Comparison of ENCODE assay signal across 9 mouse cellular contexts in genomic region chr5:122091070-122091469, GRCm38 (mm10). TPM values are rescaled to one million over a fixed set of nuclear protein-coding genes. Genes with fewer than 3 reads are reported as not detected.
DNase-seq lines count a peak whose midpoint lies in the region; ATAC-seq lines count a peak whose summit lies in the region.
"Had no signal": no experiment of that assay in that cellular context is flagged by ENCODE, and none has a peak within 500 bp of the region (broad histone marks: within the 10 kb centered on the region; RNA-seq: fewer than 3 reads in every experiment).

No protein-coding gene starts in this region.

- ATAC-seq in embryonic facial prominence, embryonic 11.5 days (replicated peaks; ENCODE audit: insufficient number of reproducible peaks, low FRiP score, low TSS enrichment, low read depth), result no peak
- peak; percentile 88 for ATAC-seq in megakaryocyte progenitor cell, adult 5-6 weeks (replicated peaks; ENCODE audit: poor library complexity)
- 0 out of 2 replicates have a peak, but pooled peaks have one; percentile 65 for ATAC-seq in stomach, embryonic 14.5 days (ENCODE audit: insufficient number of reproducible peaks, insufficient read depth, low FRiP score, low read depth)

- no peak overlapping the region for H3K9ac ChIP-seq in embryonic facial prominence, embryonic 11.5 days (replicated peaks; ENCODE audit: low read length)
- H3K9ac ChIP-seq in stomach, embryonic 14.5 days (replicated peaks; ENCODE audit: low read depth, low read length), result no peak overlapping the region
- H3K9ac ChIP-seq: liver, embryonic 15.5 days had no signal

- no peaks in the 10 kb centered on the region for H3K36me3 ChIP-seq in embryonic facial prominence, embryonic 11.5 days (replicated peaks; ENCODE audit: control insufficient read depth, insufficient read depth, low read depth, low read length)
- H3K36me3 ChIP-seq in stomach, embryonic 14.5 days (ENCODE audit: control insufficient read depth, insufficient read depth, low read length), result no peaks in the 10 kb centered on the region
- H3K36me3 ChIP-seq: liver, embryonic 15.5 days had no signal

- no peak overlapping the region for H3K4me2 ChIP-seq in embryonic facial prominence, embryonic 11.5 days (ENCODE audit: low read depth, low read length)
- no peak overlapping the region for H3K4me2 ChIP-seq in stomach, embryonic 14.5 days (replicated peaks; ENCODE audit: low read depth, low read length)
- H3K4me2 ChIP-seq: liver, embryonic 15.5 days had no signal

- no peaks in the 10 kb centered on the region for H3K9me3 ChIP-seq in embryonic facial prominence, embryonic 11.5 days (replicated peaks; ENCODE audit: control insufficient read depth, low read length)
- no peaks in the 10 kb centered on the region for H3K9me3 ChIP-seq in stomach, embryonic 14.5 days (ENCODE audit: control insufficient read depth, low read depth, low read length)
- H3K9me3 ChIP-seq: liver, embryonic 15.5 days had no signal

- no peaks in the 10 kb centered on the region for H3K27me3 ChIP-seq in embryonic facial prominence, embryonic 11.5 days (ENCODE audit: control insufficient read depth, insufficient read depth, low read length)
- no peaks in the 10 kb centered on the region for H3K27me3 ChIP-seq in stomach, embryonic 14.5 days (ENCODE audit: control insufficient read depth, insufficient read depth, low read length)
- H3K27me3 ChIP-seq: liver, embryonic 15.5 days had no signal

- 16% methylated on average over 15 of the region's 15 CpGs for WGBS in embryonic facial prominence, embryonic 11.5 days
- WGBS in stomach, embryonic 14.5 days, result 16% methylated on average over 15 of the region's 15 CpGs

- H3K27ac ChIP-seq in embryonic facial prominence, embryonic 11.5 days (replicated peaks; ENCODE audit: low read depth, low read length), result no peak overlapping the region
- no peak overlapping the region for H3K27ac ChIP-seq in stomach, embryonic 14.5 days (ENCODE audit: low read length)
- H3K27ac ChIP-seq: liver, embryonic 15.5 days had no signal

- no peak overlapping the region for H3K4me3 ChIP-seq in embryonic facial prominence, embryonic 11.5 days (ENCODE audit: low read depth, low read length)
- H3K4me3 ChIP-seq in stomach, embryonic 14.5 days (ENCODE audit: low read depth, low read length), result no peak overlapping the region
- H3K4me3 ChIP-seq: liver, embryonic 15.5 days had no signal

- peak; percentile 49 for DNase-seq in gastrocnemius, postnatal 14 days
- DNase-seq in gastrocnemius, adult 8-10 months (ENCODE audit: low spot score in 2 of 2), result no peak
- peak; percentile 4 to 23 for DNase-seq in urinary bladder, postnatal 36 days (ENCODE audit: low spot score in 2 of 2)
- no peak for DNase-seq in urinary bladder, postnatal 4 days (ENCODE audit: low spot score in 2 of 2)
- DNase-seq in embryonic facial prominence, embryonic 11.5 days (ENCODE audit: low spot score), result peak; percentile 81
- DNase-seq in kidney, adult 9 months, result peak; percentile 25

- no peaks in the 10 kb centered on the region for H3K4me1 ChIP-seq in embryonic facial prominence, embryonic 11.5 days (ENCODE audit: control insufficient read depth, insufficient read depth, low read length)
- H3K4me1 ChIP-seq in stomach, embryonic 14.5 days (ENCODE audit: control insufficient read depth, insufficient read depth, low read length), result no peaks in the 10 kb centered on the region
- H3K4me1 ChIP-seq: liver, embryonic 15.5 days had no signal

- intact Hi-C loops in gastrocnemius, postnatal 14 days (cut with DNase I; ENCODE audit: low total_unique reads), result loop anchor here (5.0 kb wide), 1 partner anchor 44 kb away; no protein-coding TSS in a partner anchor

RNA-seq across cellular contexts. Expression of gene Myl2, which starts 9.7 kb away (rescaled TPM):
- 1,000 to 10,000 TPM in 1 of 2 experiments, 100 to 1,000 TPM in 1; 675 to 1,272 TPM for total RNA-seq in gastrocnemius, postnatal 14 days (2021)
- 1,000 to 10,000 TPM in 1 of 4 experiments, 100 to 1,000 TPM in 3; 818 to 1,021 (median 841) TPM for total RNA-seq in gastrocnemius, adult 8-10 months (2022)
- polyA plus RNA-seq in embryonic facial prominence, embryonic 11.5 days (2014; fragmentation: Nextera tagmentation; extraction: Ambion mirVana), result 14.5 and 37.6 TPM in 2 replicates
- not detected in 2 replicates for total RNA-seq in megakaryocyte progenitor cell, adult 5-6 weeks (2015)
- total RNA-seq in megakaryocyte progenitor cell, adult 5-6 weeks (2017), result not detected in 2 replicates
- polyA plus RNA-seq in stomach, embryonic 14.5 days (2014; fragmentation: Nextera tagmentation; extraction: Ambion mirVana), result 1.7 and 2.3 TPM in 2 replicates

RNA-seq across cellular contexts. Expression of gene Cux2, which starts 41.2 kb away (rescaled TPM):
- 1 to 10 TPM; 1.1 to 1.6 TPM for total RNA-seq in gastrocnemius, postnatal 14 days (2021)
- 1 to 10 TPM; 1.8 to 3.4 (median 2.3) TPM for total RNA-seq in gastrocnemius, adult 8-10 months (2022)
- 4.5 and 6.2 TPM in 2 replicates for polyA plus RNA-seq in embryonic facial prominence, embryonic 11.5 days (2014; fragmentation: Nextera tagmentation; extraction: Ambion mirVana)
- total RNA-seq in megakaryocyte progenitor cell, adult 5-6 weeks (2015), result 0.07 and 0.76 TPM in 2 replicates
- 1.1 TPM in 1 of 2 replicates, not detected in the other for total RNA-seq in megakaryocyte progenitor cell, adult 5-6 weeks (2017)
- polyA plus RNA-seq in stomach, embryonic 14.5 days (2014; fragmentation: Nextera tagmentation; extraction: Ambion mirVana), result 9.0 and 9.6 TPM in 2 replicates

RNA-seq across cellular contexts. Expression of gene Ccdc63, which starts 49.6 kb away (rescaled TPM):
- not detected for total RNA-seq in gastrocnemius, postnatal 14 days (2021)
- total RNA-seq in gastrocnemius, adult 8-10 months (2022), result under 1 TPM in 1 of 4 experiments, not detected in 3; 0.13 TPM
- not detected in 2 replicates for polyA plus RNA-seq in embryonic facial prominence, embryonic 11.5 days (2014; fragmentation: Nextera tagmentation; extraction: Ambion mirVana)
- total RNA-seq in megakaryocyte progenitor cell, adult 5-6 weeks (2015), result 0.51 and 0.52 TPM in 2 replicates
- total RNA-seq in megakaryocyte progenitor cell, adult 5-6 weeks (2017), result 1.5 and 3.5 TPM in 2 replicates
- not detected in 2 replicates for polyA plus RNA-seq in stomach, embryonic 14.5 days (2014; fragmentation: Nextera tagmentation; extraction: Ambion mirVana)

Comparison
In these comparisons a context has a peak if more than half of its experiments do, and no peak if none do; other contexts are left out.
1. DNase-seq: peak in gastrocnemius, postnatal 14 days (single experiment), urinary bladder, postnatal 36 days (2 of 2), embryonic facial prominence, embryonic 11.5 days (single experiment) and kidney, adult 9 months (single experiment); none in gastrocnemius, adult 8-10 months (0 of 2) and urinary bladder, postnatal 4 days (0 of 2).
2. RNA of gene Myl2, which starts 9.7 kb away (total RNA-seq): 675 to 1,272 TPM in gastrocnemius, postnatal 14 days and 818 to 1,021 TPM in gastrocnemius, adult 8-10 months; not detected in megakaryocyte progenitor cell, adult 5-6 weeks; every median in the first group is over 100 times any median in the second.